Mouse (Mus musculus) E14TG2a.4 (cell line): ENCODE measurements around the gene Gpa33.

Experiments
- CTCF ChIP-seq: conservative IDR thresholded peaks from 2 replicates; pipeline ENCODE4 v1.5.1; 2014; ENCODE audit warnings: low read length
- NANOG ChIP-seq: IDR thresholded peaks from 2 replicates; pipeline ENCODE4 v1.6.1; 2014; ENCODE audit warnings: borderline replicate concordance, low read length, mixed read lengths
- POU5F1 ChIP-seq: IDR thresholded peaks from 2 replicates; pipeline ENCODE4 v1.6.1; 2014; ENCODE audit warnings: low read length, borderline replicate concordance

DNA sequence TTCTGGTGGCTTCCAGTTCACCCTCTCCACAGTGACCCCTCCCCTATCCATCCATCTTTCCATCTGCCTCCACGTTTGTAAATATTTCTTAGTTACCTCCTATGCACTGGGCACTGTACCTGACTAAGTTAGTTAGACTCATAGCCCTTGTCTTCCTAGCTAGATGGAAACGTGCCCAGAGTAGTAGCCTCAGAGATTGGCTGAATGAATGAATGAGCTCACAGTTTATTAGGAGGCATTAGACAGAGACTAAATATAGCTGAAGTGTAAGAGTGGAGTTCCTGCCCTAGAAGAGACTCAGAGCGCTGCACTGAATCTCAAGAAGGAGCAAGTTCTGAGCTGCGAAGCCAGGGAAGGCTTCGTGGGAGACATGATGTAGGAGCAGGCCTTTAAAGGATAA, 1.5 kb upstream of the Gpa33 start:
- TF ChIP-seq CTCF (no peak), NANOG (no peak), POU5F1 (no peak)
